Mouse (Mus musculus) hindbrain, embryonic 11.5 days (tissue): ENCODE data around the gene Lpp. TPM values are rescaled to one million over a fixed set of nuclear protein-coding genes. Genes with fewer than 3 reads are reported as not detected.
"Not testable (repeated sequence)": the region's sequence is repeated elsewhere in the genome, so short reads cannot be mapped to it uniquely, and the experiment has no call there.

ENCODE experiments used
- ATAC-seq: fragments of 200-750 bp; cut with Nextera tagmentation; 2 replicates; pipeline ENCODE4 v1.8.0; 2017; ENCODE audit warnings: mild to moderate bottlenecking, moderate TSS enrichment, moderate library complexity; ENCODE audit not compliant: low FRiP score
- DNase-seq: peaks from one replicate; pipeline ENCODE4 v3.0.0-alpha.2; 2015; ENCODE audit warnings: low spot score
- H3K27ac ChIP-seq: fragments of 300-500 bp; sonication (generic); 2 replicates; pipeline ENCODE4 v1.5.1; 2014; ENCODE audit warnings: mild to moderate bottlenecking, low read depth, low read length
- H3K27me3 ChIP-seq: fragments of 300-500 bp; sonication (generic); 2 replicates; pipeline ENCODE4 v1.6.1; 2014; ENCODE audit warnings: mild to moderate bottlenecking, low read length, moderate library complexity, mixed read lengths; ENCODE audit not compliant: control insufficient read depth, insufficient read depth
- H3K36me3 ChIP-seq: fragments of 300-500 bp; sonication (generic); 2 replicates; pipeline ENCODE4 v1.6.1; 2014; ENCODE audit warnings: mild to moderate bottlenecking, low read length, moderate library complexity, mixed read lengths; ENCODE audit not compliant: control insufficient read depth, insufficient read depth
- H3K4me1 ChIP-seq: fragments of 300-500 bp; sonication (generic); replicated peaks from 2 replicates; pipeline ENCODE4 v1.6.1; 2014; ENCODE audit warnings: low read length, mixed read lengths; ENCODE audit not compliant: control insufficient read depth, insufficient read depth
- H3K4me2 ChIP-seq: fragments of 300-500 bp; sonication (generic); replicated peaks from 2 replicates; pipeline ENCODE4 v1.6.1; 2014; ENCODE audit warnings: mild to moderate bottlenecking, low read depth, low read length
- H3K4me3 ChIP-seq: fragments of 300-500 bp; sonication (generic); 2 replicates; pipeline ENCODE4 v1.5.1; 2014; ENCODE audit warnings: low read depth, low read length
- H3K9ac ChIP-seq: fragments of 300-500 bp; sonication (generic); 2 replicates; pipeline ENCODE4 v1.6.1; 2014; ENCODE audit warnings: low read depth, low read length
- H3K9me3 ChIP-seq: fragments of 300-500 bp; sonication (generic); 2 replicates; pipeline ENCODE4 v1.6.1; 2016; ENCODE audit warnings: low read length; ENCODE audit not compliant: control insufficient read depth
- WGBS: fragments of 180-500 bp; shearing (Covaris S2); extraction: QIAGEN DNeasy Blood & Tissue Kit; methylation state at CpG from one replicate; pipeline ENCODE4 v1.1.7; 2014; 5-methylcytosine and 5-hydroxymethylcytosine counted together
- polyA plus RNA-seq: library from polyadenylated mRNA; unstranded; fragments of >200 nt; fragmentation: Nextera tagmentation; extraction: Ambion mirVana; gene quantifications from 2 replicates; pipeline ENCODE4 v1.2.1, GENCODE M21; 2014

Lpp gene
- polyA plus RNA-seq, 1 experiment from 2014 or later, result 25.1 TPM

DNA sequence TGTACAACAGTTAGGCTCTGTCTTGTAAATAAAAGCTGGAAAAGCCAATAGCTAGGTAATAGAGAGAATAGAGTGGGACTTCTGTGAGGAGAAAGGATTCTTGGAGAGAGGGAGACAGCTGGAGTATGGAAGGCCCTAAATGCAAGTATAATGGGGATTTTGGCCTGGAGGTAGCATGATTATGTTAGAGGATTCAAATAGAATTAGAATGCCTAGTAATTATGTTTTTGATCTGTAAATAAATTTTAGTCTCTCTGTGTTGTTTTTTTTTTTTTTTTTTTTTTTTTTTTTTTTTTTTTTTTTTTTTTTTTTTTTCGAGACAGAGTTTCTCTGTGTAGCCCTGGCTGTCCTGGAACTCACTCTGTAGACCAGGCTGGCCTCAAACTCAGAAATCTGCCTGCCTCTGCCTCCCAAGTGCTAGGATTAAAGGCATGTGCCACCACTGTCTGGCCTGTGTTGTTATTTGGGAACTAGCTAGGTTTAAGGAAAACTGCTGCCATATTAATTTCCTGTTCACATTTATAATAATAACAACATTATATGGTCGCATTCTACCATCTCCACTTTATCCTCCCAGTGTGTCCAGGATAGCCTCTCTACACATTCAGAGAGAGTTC is 628.5 kb downstream of the Lpp start:
- not testable (repeated sequence) for ATAC-seq, H3K4me1 ChIP-seq, H3K4me2 ChIP-seq, H3K27ac ChIP-seq, H3K9ac ChIP-seq, H3K36me3 ChIP-seq, H3K9me3 ChIP-seq, H3K27me3 ChIP-seq, H3K4me3 ChIP-seq, DNase-seq
- 63% methylated on average over 2 of the region's 2 CpGs for WGBS

- ATAC-seq (no peak), DNase-seq (no peak)
- 88% methylated on average over 3 of the region's 3 CpGs for WGBS
- H3K4me1 ChIP-seq, result no peaks in the 10 kb centered on the region
- H3K27me3 ChIP-seq, result no peaks in the 10 kb centered on the region
- H3K36me3 ChIP-seq, result no peaks in the 10 kb centered on the region
- H3K9me3 ChIP-seq, result no peaks in the 10 kb centered on the region
- H3K4me3 ChIP-seq, result no peak overlapping the region
- no peak overlapping the region for H3K9ac ChIP-seq
- H3K27ac ChIP-seq, result no peak overlapping the region
- H3K4me2 ChIP-seq, result no peak overlapping the region
Observed at GRCm38 (mm10) chr16:25024591-25024990, 631.3 kb downstream of the Lpp start.

- Histone ChIP-seq H3K4me1 (no peaks in the 10 kb centered on the region), H3K9me3 (no peaks in the 10 kb centered on the region), H3K4me3 (no peak overlapping the region), H3K27ac (no peak overlapping the region), H3K9ac (no peak overlapping the region), H3K27me3 (no peaks in the 10 kb centered on the region), H3K36me3 (no peaks in the 10 kb centered on the region), H3K4me2 (no peak overlapping the region)
- 94% methylated on average over 1 of the region's 1 CpGs for WGBS
- DNase-seq (no peak), ATAC-seq (no peak)
Observed at GRCm38 (mm10) chr16:25026191-25026590, 632.9 kb downstream of the Lpp start.

DNA sequence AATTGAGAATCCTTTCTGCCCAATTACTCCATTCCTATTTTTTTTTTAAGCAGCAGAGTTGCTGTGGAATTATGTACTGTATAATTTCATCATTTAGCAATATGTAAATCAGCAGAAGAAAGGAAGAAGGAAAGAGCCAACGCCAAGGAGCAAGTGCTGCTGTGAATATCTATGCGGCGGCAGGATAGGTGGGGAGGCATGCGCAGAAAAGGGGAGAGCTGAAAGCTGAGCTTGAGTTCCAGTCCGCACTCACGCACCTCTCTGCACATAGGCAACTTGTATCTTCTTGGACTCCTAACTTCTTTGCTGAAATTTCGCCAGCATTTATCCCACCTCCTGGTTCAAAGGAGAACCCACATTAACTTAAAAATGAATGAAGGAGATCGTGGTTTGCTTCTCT is 636.2 kb downstream of the Lpp start:
- no peak for DNase-seq
- no peaks in the 10 kb centered on the region for H3K9me3 ChIP-seq
- no peak overlapping the region for H3K4me2 ChIP-seq
- no peaks in the 10 kb centered on the region for H3K36me3 ChIP-seq
- no peak overlapping the region for H3K9ac ChIP-seq
- no peak overlapping the region for H3K4me3 ChIP-seq
- ATAC-seq, result no peak
- no peak overlapping the region for H3K27ac ChIP-seq
- no peaks in the 10 kb centered on the region for H3K27me3 ChIP-seq
- 90% methylated on average over 8 of the region's 8 CpGs for WGBS
- H3K4me1 ChIP-seq, result no peaks in the 10 kb centered on the region

- no peak for ATAC-seq
Observed at GRCm38 (mm10) chr16:25037361-25037760, 644.1 kb downstream of the Lpp start.

DNA sequence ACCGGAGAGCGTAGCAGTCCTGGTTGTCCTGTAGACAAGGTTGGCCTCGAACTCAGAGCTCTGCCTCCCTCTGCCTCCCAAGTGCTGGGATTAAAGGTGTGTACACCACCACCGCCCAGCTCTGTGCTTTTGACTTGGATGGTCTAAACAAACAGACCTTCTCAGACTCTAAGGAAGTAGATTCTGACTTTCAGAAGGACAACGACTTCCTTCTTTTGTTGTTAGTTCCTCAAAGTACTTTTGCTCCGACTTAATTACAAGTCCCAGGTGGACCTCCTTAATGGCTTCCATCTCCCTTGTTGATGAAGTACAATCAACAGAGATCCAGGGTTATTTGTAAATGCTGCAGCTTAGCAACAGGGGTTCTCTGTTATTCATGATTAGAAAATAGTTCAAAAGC is 645.2 kb downstream of the Lpp start:
- Histone ChIP-seq H3K4me1 (no peaks in the 10 kb centered on the region), H3K4me3 (no peak overlapping the region), H3K36me3 (no peaks in the 10 kb centered on the region), H3K4me2 (no peak overlapping the region), H3K27ac (no peak overlapping the region), H3K9ac (no peak overlapping the region), H3K27me3 (no peaks in the 10 kb centered on the region), H3K9me3 (no peaks in the 10 kb centered on the region)
- WGBS, result 91% methylated on average over 6 of the region's 6 CpGs
- DNase-seq (no peak), ATAC-seq (no peak)

More at GRCm38 (mm10) chr16:25037361-25037760, 644.1 kb downstream of the Lpp start:
- H3K27ac ChIP-seq, result no peak overlapping the region
- no peaks in the 10 kb centered on the region for H3K36me3 ChIP-seq
- no peak overlapping the region for H3K9ac ChIP-seq
- H3K4me1 ChIP-seq, result no peaks in the 10 kb centered on the region
- H3K9me3 ChIP-seq, result no peaks in the 10 kb centered on the region
- DNase-seq, result no peak
- H3K4me2 ChIP-seq, result no peak overlapping the region
- no peaks in the 10 kb centered on the region for H3K27me3 ChIP-seq
- 72% methylated on average over 6 of the region's 6 CpGs for WGBS
- no peak overlapping the region for H3K4me3 ChIP-seq

GRCm38 (mm10) chr16:25039904-25040303 is 646.6 kb downstream of the Lpp start:
- WGBS, result 48% methylated on average over 10 of the region's 10 CpGs
- no peak overlapping the region for H3K4me2 ChIP-seq
- DNase-seq, result no peak

DNA sequence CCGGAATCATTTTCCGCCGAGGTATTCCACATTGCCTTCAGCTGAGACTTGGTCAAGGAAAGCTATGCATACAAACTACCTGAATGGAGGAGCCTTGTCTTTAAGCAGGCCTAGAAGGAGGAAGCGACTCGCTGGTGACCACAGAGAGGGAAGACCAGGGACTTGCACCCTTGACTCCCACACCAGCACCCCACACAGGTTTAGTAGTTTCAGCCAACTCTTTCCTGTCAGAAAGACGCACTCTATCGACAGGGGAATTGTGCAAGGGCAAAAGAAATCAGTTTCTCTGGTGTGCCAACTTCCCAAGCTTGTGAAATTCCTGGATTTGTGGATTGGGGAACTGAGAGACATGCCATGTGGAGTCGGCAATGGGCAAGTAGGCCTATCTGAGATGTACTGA is 647.9 kb downstream of the Lpp start:
- Histone ChIP-seq H3K9me3 (no peaks in the 10 kb centered on the region), H3K27ac (no peak overlapping the region), H3K9ac (no peak overlapping the region), H3K36me3 (no peaks in the 10 kb centered on the region), H3K4me2 (no peak overlapping the region), H3K27me3 (no peaks in the 10 kb centered on the region), H3K4me3 (no peak overlapping the region), H3K4me1 (no peaks in the 10 kb centered on the region)
- DNase-seq (no peak), ATAC-seq (no peak)
- WGBS, result 86% methylated on average over 8 of the region's 8 CpGs

More at GRCm38 (mm10) chr16:25039904-25040303, 646.6 kb downstream of the Lpp start:
- H3K9me3 ChIP-seq, result no peaks in the 10 kb centered on the region
- H3K27me3 ChIP-seq, result no peaks in the 10 kb centered on the region
- no peak overlapping the region for H3K9ac ChIP-seq
- H3K4me3 ChIP-seq, result no peak overlapping the region
- ATAC-seq, result no peak
- H3K36me3 ChIP-seq, result no peaks in the 10 kb centered on the region
- no peaks in the 10 kb centered on the region for H3K4me1 ChIP-seq
- no peak overlapping the region for H3K27ac ChIP-seq

- no peak for DNase-seq
- H3K9ac ChIP-seq, result no peak overlapping the region
- H3K4me2 ChIP-seq, result no peak overlapping the region
- H3K9me3 ChIP-seq, result no peaks in the 10 kb centered on the region
- no peak overlapping the region for H3K27ac ChIP-seq
- H3K36me3 ChIP-seq, result no peaks in the 10 kb centered on the region
- no peaks in the 10 kb centered on the region for H3K4me1 ChIP-seq
- WGBS, result 84% methylated on average over 5 of the region's 5 CpGs
- no peaks in the 10 kb centered on the region for H3K27me3 ChIP-seq
- ATAC-seq, result no peak
- H3K4me3 ChIP-seq, result no peak overlapping the region
Observed at GRCm38 (mm10) chr16:25041855-25042529, 648.7 kb downstream of the Lpp start.
